Mouse (Mus musculus) liver (tissue): ENCODE measurements around the gene Gm8994.
"Not testable (repeated sequence)": the region's sequence is repeated elsewhere in the genome, so short reads cannot be mapped to it uniquely, and the experiment has no call there.

Source experiments
- DNase-seq: peaks from one replicate; pipeline ENCODE4 v3.0.0-alpha.2; 2020; ENCODE audit warnings: mixed read lengths

Gm8994 gene

GRCm38 (mm10) chr6:136327239-136327638 lies at the start of gene Gm8994:
Gene Gm8994, plus strand, starts transcription at chr6:136327539.
- DNase-seq = not testable (repeated sequence)

DNA sequence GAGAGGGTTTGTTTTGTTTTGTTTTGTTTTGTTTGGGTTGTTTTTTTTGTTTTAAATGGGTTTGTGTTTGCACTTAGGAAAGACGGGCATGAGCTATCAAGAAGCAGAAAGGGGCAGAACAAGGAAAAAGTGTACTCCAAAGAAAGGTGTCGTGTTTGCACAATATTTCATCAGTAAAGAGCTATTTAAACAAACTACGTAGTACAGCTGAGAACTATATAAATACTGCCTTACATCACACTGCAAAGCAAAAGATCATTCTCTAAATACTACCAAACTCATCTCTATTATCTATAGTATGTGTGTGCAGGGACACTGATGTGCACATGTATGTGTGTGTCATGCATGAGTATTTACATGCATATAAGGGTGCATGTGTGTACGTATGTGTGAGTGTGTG lies 49.7 kb upstream of the Gm8994 start:
- no peak for DNase-seq

DNA sequence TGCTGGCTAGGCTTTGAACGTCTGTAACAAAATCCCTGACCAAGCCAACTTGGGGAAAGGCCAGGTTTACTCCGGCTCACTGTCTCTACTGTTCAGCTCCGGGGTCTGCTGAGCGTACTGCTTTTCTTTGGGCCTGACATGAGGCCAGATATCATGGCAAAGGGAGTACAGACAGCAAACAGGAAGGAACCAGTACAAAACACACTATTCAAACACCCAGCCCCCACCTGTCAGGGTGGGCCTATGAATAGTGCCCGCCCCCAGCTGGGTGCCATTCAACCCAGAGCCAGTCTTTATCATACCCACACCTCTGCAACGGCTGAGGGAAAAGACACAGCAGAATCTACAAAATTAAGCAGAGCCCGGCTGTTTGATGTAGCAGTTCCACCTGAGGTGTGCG lies 42.8 kb upstream of the Gm8994 start:
- DNase-seq = no peak

DNA sequence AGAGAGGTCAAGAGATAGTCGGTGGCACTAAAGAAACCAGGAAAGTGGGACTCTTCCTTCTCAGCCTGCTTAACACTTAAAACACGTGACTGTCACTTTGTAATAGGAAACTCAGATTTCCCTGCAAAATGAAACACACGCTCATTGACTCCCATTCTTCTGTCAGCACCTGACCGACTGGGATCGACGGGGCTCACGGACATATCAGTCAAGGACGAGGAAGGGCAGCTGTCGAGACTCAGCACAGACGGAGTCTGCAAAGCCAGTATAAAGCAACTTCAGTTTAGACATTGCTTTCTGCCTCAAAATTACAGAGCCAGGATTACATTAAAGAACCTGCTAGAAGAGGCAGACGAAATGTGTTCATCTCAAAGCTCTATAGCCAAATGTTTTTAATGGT lies 41.2 kb upstream of the Gm8994 start:
- DNase-seq = no peak

DNA sequence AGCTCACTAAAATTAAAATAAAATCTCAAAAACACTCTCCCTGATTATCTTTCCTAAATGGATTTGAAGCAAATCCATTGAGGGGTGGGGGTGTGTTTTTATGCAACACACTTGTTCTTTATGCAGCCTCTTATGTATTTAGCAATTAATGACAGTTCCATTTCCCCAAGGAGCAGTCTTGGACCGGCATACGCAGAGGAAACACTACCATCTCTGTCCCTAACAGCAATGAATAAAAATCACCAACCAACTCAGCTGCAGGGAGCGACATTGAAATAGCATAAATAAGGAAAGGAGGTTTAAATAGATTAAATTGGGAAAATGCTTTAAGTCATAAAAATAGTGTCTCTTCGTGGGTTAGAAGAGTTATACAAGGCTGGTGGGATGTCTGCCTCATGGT lies 40.8 kb upstream of the Gm8994 start:
- DNase-seq = no peak

- no peak for DNase-seq
Measured at GRCm38 (mm10) chr6:136291424-136291823, 35.9 kb upstream of the Gm8994 start.

DNA sequence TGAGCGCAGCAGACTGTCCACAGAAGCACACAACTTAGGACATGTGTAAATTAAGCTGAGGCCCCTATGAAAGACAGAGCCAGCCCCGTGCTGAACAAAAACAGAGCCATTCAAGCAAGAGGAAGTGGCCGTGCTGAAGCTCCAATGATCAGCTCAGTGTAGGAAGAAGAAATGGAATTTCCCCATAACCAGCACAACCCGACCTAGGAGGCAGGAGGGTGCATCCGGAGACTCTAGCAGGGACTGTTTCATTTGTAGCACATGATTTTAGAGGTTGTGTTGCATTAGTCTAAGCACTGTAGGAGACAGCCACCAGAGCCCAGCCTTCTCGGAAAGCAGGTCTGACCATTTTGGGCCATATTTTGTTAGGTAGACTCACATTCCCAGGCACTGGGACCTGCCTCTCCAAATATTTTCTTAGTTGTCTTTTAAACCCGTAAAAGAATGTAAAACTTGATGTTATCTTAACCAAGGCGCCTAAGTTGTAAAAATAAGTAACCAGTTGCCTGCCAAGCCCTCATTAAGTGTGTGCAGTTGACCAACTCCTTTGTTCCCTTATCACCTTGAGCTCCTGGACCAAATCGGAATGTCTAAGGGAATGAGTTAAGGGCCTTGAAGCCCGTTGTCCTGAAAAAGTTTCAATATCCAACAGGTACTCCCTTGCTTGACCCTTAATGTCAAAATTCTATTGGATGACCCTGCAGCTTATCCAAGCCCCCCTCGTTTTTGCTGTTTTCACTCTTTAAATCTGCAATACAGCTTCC lies 35.2 kb upstream of the Gm8994 start:
- DNase-seq = no peak

DNA sequence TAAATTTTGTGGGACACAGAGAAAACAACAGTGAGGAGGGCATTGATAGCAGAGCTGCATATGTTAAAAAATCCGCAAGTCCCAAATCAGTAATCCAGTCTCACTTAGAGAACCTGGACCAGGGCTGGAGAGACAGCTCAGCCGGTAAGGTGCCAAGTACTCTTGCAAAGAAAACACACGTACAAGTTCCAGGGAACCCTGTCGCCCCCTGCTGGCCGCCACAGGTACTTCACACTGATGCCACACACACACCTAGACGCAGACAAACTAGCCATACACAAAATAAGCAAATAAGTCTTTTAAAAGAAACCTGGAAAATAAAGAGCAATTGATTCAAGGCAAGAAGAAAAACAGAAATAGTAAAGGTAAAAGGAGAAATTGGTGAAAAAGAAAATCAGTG lies 33.6 kb upstream of the Gm8994 start:
- no peak for DNase-seq

- DNase-seq = no peak
Measured at GRCm38 (mm10) chr6:136295821-136296220, 31.5 kb upstream of the Gm8994 start.

DNA sequence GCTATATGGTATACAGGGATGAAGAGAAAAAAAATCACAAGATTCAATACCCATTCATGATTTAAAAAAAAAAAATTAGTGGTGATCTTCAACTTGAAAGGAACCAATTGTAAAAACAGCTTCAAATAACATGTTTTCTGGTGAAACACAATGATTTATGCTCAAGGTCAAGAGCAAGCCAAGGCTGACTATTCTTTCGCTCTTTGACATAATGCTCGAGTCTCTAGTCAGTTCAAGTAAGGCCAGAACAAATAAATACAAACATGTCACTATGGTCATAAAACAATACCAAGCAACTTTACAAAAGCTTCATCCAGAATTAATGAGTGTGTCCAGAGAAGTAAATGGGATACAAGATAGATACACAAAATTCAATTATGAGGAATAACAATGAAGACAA lies 31.1 kb upstream of the Gm8994 start:
- DNase-seq = no peak

GRCm38 (mm10) chr6:136303514-136303913 lies 23.8 kb upstream of the Gm8994 start:
- DNase-seq = no peak

DNA sequence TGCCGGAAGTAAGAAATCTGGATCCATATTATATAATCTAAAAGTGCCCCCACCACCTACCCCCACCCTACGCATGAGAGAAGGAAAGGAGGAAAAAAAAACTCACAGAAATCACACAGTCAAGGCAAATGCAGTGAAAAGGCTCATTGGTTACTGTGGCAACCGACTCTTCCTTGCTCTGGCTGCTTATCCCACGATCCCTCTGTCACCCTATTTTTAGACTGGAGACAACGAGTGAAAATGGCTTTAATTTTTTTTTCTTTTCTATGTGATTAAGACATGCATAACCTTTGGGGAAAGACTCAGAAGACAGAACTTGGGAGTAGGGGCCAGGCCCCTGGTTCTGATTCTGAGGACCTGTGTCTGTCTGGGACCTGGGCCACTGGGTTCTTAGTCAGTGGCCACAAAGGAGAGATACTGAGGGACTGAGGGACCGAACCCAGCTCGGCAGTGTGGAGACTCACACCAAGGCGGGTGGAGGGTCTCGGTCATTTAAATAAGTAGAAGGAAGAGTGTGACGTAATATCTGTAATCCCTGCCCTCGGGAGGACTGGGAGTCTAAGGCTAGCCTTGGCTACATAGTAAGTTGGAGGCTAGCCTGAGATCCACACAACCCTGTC lies 22.9 kb upstream of the Gm8994 start:
- no peak for DNase-seq

- no peak for DNase-seq
Measured at GRCm38 (mm10) chr6:136309487-136309886, 17.9 kb upstream of the Gm8994 start.

DNA sequence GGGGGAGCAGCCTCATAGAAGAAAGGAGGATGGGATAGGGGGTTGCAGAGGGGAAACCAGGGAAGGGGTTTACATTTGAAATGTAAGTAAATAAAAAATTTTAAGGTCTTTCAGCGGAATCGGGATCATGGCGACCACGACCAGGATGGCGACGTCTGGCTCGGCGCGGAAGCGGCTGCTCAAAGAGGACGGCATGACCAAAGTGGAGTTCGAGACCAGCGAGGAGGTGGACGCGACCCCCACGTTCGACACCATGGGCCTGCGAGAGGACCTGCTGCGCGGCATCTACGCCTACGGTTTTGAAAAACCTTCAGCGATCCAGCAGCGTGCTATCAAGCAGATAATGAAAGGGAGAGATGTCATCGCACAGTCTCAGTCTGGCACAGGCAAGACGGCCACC lies 1.1 kb downstream of the Gm8994 start:
- not testable (repeated sequence) for DNase-seq

GRCm38 (mm10) chr6:136340669-136341068 lies 13.3 kb downstream of the Gm8994 start:
- DNase-seq = no peak

GRCm38 (mm10) chr6:136341093-136341492 lies 13.8 kb downstream of the Gm8994 start:
- no peak for DNase-seq

GRCm38 (mm10) chr6:136343868-136344267 lies 16.5 kb downstream of the Gm8994 start:
- DNase-seq = no peak

- DNase-seq = no peak
Measured at GRCm38 (mm10) chr6:136345034-136345433, 17.7 kb downstream of the Gm8994 start.

- no peak for DNase-seq
Measured at GRCm38 (mm10) chr6:136345641-136346040, 18.3 kb downstream of the Gm8994 start.

GRCm38 (mm10) chr6:136347053-136347452 lies 19.7 kb downstream of the Gm8994 start:
- no peak for DNase-seq

DNA sequence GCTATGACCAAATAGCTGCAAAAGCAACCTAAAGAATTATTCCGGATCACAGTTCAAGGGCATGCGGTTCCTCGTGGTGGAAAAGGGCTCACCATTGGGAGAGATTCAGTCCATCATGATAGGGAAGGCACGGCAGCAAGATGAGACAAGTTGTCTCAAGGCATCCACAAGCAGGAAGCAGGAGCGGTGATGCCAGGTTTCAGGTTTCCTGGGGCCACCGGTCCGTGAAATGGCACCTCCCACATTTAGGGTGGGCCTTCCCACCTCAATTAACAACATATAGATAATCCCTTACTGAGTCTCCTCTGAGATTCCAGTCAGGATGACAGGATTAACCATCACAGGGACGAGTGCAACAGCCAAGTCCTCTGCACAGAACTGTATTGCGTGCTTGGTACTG lies 20.3 kb downstream of the Gm8994 start:
- no peak for DNase-seq

GRCm38 (mm10) chr6:136353399-136354184 lies 26.3 kb downstream of the Gm8994 start:
- peak; percentile 46 for DNase-seq

DNA sequence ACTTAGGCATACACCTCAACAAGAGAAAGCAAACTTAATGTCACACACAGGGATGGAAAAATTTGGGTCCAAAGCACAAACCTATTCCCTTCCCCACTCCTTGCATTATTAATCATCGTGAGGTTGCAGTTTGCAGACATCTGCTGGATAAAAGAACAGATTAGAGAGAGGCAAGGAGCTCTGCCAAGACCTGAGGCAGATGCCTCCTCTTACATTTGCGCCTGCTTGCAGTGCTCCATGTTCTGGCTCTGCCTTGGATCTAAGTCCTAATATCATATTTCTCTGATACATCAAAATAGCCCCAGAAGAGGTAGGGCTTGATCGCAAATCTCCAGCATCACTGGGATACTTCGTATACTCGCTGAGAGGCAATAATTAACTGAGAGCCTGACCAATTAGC lies 31.1 kb downstream of the Gm8994 start:
- DNase-seq = no peak

DNA sequence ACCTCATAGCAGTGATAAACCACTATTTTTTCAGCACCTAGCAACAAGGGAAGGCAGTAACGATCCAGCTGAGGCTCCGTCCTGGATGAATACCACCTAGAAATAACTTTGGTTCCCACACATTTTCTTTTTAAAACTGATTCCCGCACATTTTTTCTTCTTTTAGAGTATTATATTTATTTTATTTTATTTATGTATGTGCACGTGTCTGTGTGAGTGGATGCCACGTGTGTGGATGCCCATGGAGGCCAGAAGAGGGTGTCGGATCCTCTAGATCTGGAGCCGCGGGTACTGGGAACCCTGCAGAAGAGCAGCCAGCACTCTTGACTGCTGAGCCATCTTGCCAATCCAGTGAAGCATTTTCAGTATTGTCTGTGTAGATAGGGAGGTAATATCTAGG lies 36.0 kb downstream of the Gm8994 start:
- no peak for DNase-seq
